Mouse (Mus musculus) thymus, adult 18-20 months (tissue): Measurements from ENCODE around the gene Hbb-y.
"Not testable (repeated sequence)": the region's sequence is repeated elsewhere in the genome, so short reads cannot be mapped to it uniquely, and the experiment has no call there.

Experiments used
- DNase-seq, 2 experiments: peaks; one replicate each; pipeline ENCODE4 v3.0.0; 2022; ENCODE audit warnings: mixed read lengths in 2 of 2

Hbb-y gene

GRCm38 (mm10) chr7:103853090-103853489 lies at the start of gene Hbb-y:
Gene Hbb-y, minus strand, starts transcription at chr7:103853216.
- no peak for DNase-seq

GRCm38 (mm10) chr7:103894385-103894784 lies 41.4 kb upstream of the Hbb-y start, which contains the start of gene Olfr64:
Gene Olfr64, minus strand, starts transcription at chr7:103894485.
- DNase-seq: no peak

- no peak for DNase-seq
Observed at GRCm38 (mm10) chr7:103886152-103886551, 33.1 kb upstream of the Hbb-y start, which contains the start of gene Olfr66. Gene Olfr66, minus strand, starts transcription at chr7:103886252.

GRCm38 (mm10) chr7:103877093-103877492 lies 24.1 kb upstream of the Hbb-y start:
- DNase-seq: no peak

DNA sequence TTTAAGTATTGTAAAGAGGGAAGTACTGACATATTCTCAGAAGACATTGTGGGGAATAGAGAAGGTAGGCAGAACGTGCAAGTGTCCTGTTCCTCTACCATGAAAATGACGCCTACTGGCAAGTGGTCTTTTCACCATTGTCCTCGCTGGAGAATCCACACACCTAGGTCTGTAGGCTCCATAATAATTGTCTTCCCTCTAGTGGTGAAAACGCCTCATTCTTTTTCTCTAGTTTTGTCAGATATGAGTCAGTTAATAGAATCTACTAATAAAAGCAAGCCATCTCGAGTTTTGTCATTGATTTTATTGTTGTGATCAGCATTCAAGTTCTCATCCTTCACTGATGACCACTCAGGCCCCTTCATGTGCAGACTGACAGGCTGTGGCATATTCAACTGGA lies 21.4 kb upstream of the Hbb-y start:
- no peak for DNase-seq

DNA sequence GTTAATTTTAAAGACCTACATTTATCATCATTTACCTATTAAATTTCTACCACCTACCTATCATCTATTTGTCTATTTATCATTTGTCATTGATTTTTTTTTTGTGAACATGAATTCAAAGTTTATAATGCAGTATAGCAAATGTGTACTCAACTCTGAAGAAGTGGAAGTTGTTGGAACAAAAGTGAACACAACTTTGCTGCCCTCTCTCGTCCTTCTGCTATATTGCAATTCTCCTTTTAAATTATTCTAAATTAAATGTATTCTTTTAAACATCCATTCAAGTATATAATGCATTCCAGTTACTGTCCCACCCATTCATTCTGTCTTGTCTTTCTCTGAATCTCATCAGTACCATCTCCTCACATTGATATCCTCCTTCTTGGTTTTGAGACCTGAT lies 20.0 kb upstream of the Hbb-y start:
- DNase-seq: no peak

DNA sequence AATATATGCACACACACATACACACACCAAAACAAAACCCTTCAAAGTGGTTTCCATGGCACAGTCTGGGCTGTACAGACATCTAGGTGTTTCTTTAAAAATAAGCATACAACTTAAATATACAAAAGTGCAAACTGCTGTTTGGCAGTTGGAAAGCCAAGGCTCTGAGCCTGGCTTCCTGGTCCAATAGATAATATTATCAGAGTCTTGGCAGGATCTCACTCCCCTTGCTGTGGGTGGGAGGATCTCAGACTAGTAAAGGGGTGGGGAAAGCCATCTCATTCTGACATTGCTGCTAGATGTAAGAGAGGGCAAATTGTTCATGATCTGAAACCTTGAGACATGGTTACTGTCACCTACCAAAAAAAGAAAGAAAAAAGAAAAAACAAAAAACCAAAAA lies 17.7 kb upstream of the Hbb-y start:
- no peak for DNase-seq

DNA sequence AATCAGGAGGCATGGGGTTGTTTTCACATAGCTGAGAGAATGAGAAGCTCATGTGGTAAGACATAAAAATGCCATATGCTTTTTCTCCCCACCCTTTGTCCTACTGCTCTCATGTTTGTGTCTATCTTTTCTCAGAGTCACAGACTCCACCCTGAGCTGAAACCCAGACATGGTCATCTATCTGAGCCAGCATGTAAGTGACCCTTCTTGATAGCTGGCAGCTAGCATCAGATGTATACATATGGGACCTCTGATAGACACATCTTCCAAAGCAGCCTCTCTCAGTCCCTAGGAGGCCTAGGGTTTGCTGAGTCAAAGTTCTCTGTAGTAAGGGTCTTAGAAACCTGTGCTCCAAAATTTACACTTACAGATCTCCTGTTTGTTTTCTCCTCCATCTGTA lies 12.7 kb upstream of the Hbb-y start:
- no peak for DNase-seq

- DNase-seq: no peak
Observed at GRCm38 (mm10) chr7:103861531-103861930, 8.5 kb upstream of the Hbb-y start.

DNA sequence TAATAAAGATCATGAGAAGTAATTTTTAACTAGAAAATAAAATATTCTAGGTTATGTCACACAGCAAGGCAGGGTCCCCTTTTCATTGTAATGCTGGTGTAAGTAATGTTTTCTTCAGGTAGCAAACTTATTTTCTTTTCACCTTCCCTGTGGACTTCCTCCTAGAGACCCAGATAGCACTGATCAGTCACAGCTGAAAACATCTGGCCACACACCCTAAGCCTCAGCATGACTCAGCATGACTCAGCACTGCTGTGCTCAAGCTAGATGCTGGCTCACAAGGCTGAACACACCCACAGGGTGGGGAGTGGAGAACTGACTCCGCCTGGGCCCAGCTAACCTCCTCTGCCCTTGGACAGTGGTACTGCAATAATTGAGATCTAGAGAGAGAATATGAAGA lies 7.8 kb upstream of the Hbb-y start:
- DNase-seq: no peak

DNA sequence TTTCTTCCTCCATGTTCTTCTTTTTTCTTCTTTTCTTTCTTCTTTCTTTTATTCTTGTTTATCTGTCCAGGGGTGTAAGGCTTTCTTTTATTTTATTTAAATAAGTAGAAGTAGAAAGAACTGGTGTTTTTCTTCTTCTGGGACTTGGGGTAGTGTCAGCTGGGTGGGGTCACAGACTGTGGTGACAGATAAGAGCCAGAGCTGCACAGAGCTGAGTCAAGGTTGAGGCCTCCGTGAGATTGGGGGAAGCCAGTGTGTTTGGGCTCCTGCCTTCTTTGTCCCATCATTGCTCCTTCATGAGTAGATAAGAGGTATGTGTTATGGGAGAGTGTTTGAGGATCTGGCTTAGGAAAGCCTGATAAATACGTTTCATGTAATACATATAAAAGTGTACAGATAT lies 6.1 kb upstream of the Hbb-y start:
- no peak for DNase-seq

GRCm38 (mm10) chr7:103854669-103855068 lies 1.7 kb upstream of the Hbb-y start:
- DNase-seq: no peak

- no peak for DNase-seq
Observed at GRCm38 (mm10) chr7:103844525-103845325, 8.3 kb downstream of the Hbb-y start.

DNA sequence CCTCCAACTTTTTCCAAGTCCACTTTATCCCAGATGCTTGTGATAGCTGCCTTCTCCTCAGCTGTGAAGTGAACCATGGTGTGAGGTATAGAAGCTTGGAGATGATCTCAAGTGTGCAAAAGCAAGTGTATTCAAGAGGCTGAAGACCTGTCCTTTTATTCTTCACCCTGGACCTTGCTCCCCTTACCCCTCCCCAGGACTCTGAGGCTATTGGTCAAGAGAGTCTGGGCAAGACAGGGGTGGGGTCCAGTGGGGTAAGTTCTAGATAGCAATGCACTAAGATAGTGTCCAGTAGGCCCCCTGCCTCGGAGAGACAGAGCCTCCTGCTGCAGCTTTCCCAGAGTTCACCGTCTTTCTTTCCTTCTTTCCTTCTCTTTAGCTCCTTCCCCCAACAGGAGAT lies 10.0 kb downstream of the Hbb-y start, which contains the start of gene Hbb-bh1:
TSS of gene Hbb-bh1 (minus strand) at position 131 of the 400 bp plus-strand sequence.
- no peak for DNase-seq

DNA sequence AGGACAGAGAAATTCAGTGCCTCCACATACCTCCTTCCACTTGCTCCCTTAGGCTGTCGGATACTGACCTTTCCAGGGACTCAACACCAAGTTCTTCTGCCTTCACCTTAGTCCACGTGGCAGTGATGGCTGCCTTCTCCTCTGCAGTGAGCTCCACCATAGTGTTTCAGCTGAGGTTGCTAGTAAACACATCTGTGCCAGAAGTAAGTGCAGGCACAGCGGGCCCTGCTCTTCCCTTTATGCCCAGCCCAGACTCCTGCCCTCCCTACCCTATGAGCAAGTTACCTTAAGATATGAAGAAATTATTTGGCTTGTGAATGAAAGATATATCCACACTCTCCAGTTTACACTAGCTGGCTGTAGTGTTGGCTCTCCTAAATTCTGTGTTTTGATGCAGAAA lies 12.7 kb downstream of the Hbb-y start, which contains the start of gene Hbb-bh2:
TSS of gene Hbb-bh2 (minus strand) at position 253 of the 400 bp plus-strand sequence.
- no peak for DNase-seq

DNA sequence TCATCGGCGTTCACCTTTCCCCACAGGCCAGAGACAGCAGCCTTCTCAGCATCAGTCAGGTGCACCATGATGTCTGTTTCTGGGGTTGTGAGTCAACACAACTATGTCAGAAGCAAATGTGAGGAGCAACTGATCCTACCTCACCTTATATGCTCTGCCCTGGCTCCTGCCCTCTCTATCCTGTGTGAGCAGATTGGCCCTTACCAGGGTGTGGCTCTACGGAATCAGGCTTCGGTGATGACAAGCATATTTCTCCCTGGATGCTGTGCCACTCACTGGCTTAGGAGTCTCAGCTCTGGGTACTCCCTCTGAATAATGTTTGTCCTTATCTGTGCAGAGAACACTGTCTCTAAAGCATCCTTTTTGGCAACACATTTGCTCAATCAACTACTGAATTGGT lies 25.2 kb downstream of the Hbb-y start, which contains the start of gene Hbb-bs:
TSS of gene Hbb-bs (minus strand) at position 289 of the 400 bp plus-strand sequence.
- DNase-seq: no peak

DNA sequence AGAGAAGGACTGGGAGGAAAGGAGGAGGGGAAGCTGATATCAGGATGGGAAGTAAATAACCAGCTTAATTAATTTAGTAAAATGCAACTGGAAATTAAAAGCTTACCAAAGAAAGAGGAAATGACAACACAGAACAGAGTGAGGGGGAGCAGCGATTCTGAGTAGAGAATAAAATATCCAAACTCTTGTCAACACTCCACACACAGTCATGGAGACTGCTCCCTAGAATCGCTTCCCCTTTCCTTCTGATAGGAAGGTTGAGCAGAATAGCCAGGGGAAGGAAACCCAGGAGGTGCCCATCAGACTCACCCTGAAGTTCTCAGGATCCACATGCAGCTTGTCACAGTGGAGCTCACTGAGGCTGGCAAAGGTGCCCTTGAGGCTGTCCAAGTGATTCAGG lies 25.9 kb downstream of the Hbb-y start:
- not testable (repeated sequence) for DNase-seq

- no peak for DNase-seq
Observed at GRCm38 (mm10) chr7:103826255-103826887, 26.6 kb downstream of the Hbb-y start.

DNA sequence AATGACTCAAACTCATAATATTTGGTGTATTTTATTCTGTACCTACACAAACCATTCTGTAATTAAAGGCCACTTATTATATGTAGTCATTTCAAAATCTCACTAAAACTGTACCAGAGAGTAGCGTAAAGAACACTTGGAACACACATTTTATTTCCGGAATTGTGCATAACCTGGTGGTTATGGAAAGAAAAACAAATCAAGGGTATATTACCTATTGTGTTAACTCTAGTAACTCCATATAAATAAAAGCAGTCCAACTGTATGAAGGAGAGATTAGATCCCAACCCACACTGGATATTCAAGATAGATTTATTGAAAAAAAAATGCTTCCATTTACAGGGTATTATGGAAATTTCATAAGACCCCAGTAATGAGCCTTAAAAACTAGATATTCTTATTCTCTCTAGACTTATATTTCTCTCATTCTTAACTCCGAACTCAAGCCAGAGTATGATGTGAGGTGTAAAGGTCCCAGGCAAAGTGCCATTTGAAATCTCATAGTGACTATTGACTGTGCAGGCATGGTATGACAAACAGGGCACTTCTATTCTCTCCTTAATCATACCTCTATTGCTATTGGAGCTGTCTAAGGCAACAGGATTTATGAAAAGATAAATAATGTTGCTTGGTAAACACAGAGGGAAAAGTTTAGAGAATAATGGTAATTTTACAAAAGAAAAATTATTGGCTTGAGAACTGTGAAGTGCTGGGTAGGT lies 27.3 kb downstream of the Hbb-y start:
- no peak for DNase-seq

DNA sequence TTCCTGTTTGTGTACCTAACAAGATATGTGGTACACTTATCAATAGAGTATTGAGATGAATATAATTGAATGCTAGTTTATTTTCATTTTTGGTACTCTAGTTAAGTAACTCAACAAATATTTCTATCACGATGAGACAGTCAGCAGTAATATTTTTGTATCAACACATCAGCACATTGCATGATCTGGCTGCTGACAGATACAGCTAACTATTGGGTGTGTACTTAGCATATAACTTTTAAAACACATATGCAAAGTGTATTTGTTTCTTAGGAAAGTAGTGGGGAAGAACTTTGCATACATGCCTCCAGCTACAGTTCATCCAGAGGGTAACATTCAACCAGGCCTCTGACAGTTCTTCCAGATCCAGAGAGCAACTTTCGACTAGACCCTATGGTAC lies 28.4 kb downstream of the Hbb-y start:
- no peak for DNase-seq

DNA sequence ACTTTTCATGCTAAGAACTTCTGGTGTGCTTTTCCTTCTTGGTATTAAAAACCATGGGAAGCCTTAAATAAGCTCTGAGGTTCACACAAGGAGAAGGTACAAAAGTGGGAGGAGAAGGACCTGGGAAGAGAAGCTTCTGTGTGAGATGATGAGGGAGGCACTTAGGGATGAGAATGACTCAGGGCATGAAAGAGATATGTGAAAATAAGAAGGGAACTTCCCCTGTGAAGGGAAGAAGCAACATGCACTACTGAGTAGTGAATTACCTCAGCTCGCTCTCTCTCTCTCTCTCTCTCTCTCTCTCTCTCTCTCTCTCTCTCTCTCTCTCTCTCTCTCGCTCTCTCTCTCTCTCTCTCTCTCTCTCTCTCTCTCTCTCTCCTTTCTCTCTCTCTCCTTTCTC lies 37.9 kb downstream of the Hbb-y start:
- not testable (repeated sequence) for DNase-seq

DNA sequence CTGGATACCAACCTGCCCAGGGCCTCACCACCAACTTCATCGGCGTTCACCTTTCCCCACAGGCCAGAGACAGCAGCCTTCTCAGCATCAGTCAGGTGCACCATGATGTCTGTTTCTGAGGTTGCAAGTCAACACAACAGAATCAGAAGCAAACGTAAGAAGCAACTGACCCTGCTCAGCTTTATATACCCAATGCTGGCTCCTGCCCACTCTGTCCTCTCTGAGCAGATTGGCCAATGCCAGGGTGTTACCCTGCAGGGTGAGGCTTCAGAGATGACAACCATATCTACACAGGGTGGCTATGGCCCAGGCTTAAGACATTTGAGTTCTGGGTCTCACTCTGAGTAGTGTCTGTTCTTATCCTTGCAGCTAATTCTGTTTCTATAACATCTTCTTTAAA lies 39.2 kb downstream of the Hbb-y start, which contains the start of gene Hbb-bt:
TSS of gene Hbb-bt (minus strand) at position 231 of the 400 bp plus-strand sequence.
- DNase-seq: no peak

GRCm38 (mm10) chr7:103813152-103813551 lies 39.9 kb downstream of the Hbb-y start:
- not testable (repeated sequence) for DNase-seq
